Mouse (Mus musculus) E14TG2a.4 (cell line): ENCODE measurements around the gene Pidd1.

Experiments
- CTCF ChIP-seq: conservative IDR thresholded peaks from 2 replicates; pipeline ENCODE4 v1.5.1; 2014; ENCODE audit warnings: low read length
- NANOG ChIP-seq: IDR thresholded peaks from 2 replicates; pipeline ENCODE4 v1.6.1; 2014; ENCODE audit warnings: borderline replicate concordance, low read length, mixed read lengths
- POU5F1 ChIP-seq: IDR thresholded peaks from 2 replicates; pipeline ENCODE4 v1.6.1; 2014; ENCODE audit warnings: low read length, borderline replicate concordance

DNA sequence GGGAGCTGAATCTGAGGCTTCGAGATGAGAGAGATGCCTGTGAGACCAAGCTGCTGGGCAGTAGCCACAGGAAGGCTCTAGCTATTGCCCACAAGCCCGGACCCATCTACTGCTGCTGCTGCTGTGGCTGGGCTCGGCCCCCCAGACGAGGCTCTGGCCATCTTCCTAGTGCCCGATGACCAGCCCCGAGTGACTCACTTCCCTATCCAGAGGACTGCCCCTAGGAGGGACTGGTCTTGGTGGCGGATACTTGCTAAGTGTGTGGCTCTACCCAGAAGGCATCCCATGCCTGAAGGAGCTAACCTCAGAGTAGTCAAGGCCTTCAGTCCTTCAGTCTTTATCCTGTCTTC lies 22.2 kb upstream of the Pidd1 start:
- TF ChIP-seq CTCF: no peak
- no peak for TF ChIP-seq NANOG
- TF ChIP-seq POU5F1: no peak
